Mouse (Mus musculus) hindbrain, embryonic 13.5 days (tissue): ENCODE results near the gene Trip11. TPM values are rescaled to one million over a fixed set of nuclear protein-coding genes. Genes with fewer than 3 reads are reported as not detected.

Experiments used
- ATAC-seq: fragments of 200-750 bp; cut with Nextera tagmentation; 2 replicates; pipeline ENCODE4 v1.8.0; 2017; ENCODE audit warnings: moderate TSS enrichment; ENCODE audit not compliant: low FRiP score
- H3K27ac ChIP-seq: fragments of 300-500 bp; sonication (generic); 2 replicates; pipeline ENCODE4 v1.5.1; 2015; ENCODE audit warnings: inconsistent platforms, mild to moderate bottlenecking, moderate library complexity
- H3K27me3 ChIP-seq: fragments of 300-500 bp; sonication (generic); 2 replicates; pipeline ENCODE4 v1.6.1; 2015; ENCODE audit warnings: mild to moderate bottlenecking, inconsistent platforms
- H3K36me3 ChIP-seq: fragments of 300-500 bp; sonication (generic); 2 replicates; pipeline ENCODE4 v1.6.1; 2015; ENCODE audit warnings: mild to moderate bottlenecking, inconsistent platforms
- H3K4me1 ChIP-seq: fragments of 300-500 bp; sonication (generic); replicated peaks from 2 replicates; pipeline ENCODE4 v1.6.1; 2015; ENCODE audit warnings: inconsistent platforms
- H3K4me2 ChIP-seq: fragments of 300-500 bp; sonication (generic); 2 replicates; pipeline ENCODE4 v1.6.1; 2015; ENCODE audit warnings: inconsistent platforms, mild to moderate bottlenecking, moderate library complexity
- H3K4me3 ChIP-seq: fragments of 300-500 bp; sonication (generic); 2 replicates; pipeline ENCODE4 v1.5.1; 2015; ENCODE audit warnings: mild to moderate bottlenecking, inconsistent platforms
- H3K9ac ChIP-seq: fragments of 300-500 bp; sonication (generic); 2 replicates; pipeline ENCODE4 v1.6.1; 2015; ENCODE audit warnings: mild to moderate bottlenecking, inconsistent platforms
- H3K9me3 ChIP-seq: fragments of 300-500 bp; sonication (generic); 2 replicates; pipeline ENCODE4 v1.6.1; 2016; ENCODE audit warnings: inconsistent platforms
- WGBS: fragments of 180-500 bp; shearing (Covaris S2); methylation state at CpG from one replicate; pipeline ENCODE4 v1.1.7; 2015; 5-methylcytosine and 5-hydroxymethylcytosine counted together
- polyA plus RNA-seq: library from polyadenylated mRNA; unstranded; fragments of >200 nt; fragmentation: Nextera tagmentation; extraction: Ambion mirVana; gene quantifications from 2 replicates; pipeline ENCODE4 v1.2.1, GENCODE M21; 2015

Trip11 gene
- polyA plus RNA-seq, 1 experiment from 2014 or later, result 27.2 TPM

DNA sequence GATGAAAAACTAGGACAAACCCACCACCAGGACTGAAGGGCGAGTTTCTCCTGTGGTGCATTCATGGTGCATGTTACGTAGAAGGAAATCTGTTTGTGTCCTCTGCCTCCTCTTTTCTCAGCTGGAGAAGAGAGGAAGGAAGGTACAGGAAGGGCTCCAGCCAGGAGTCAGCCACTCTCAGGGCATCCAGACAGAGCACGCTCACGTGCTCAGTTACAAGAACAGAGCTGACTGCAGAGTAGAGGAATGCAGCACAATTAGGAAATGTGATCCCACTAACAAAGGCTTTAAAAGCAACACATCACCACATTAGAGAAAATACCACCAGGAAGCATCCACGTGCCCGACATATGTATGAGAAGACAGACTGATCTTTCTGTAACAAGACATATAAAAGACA is 9.2 kb upstream of the Trip11 start:
- ATAC-seq, result no peak
- peaks cover 50% of the 10 kb centered on the region for H3K36me3 ChIP-seq

DNA sequence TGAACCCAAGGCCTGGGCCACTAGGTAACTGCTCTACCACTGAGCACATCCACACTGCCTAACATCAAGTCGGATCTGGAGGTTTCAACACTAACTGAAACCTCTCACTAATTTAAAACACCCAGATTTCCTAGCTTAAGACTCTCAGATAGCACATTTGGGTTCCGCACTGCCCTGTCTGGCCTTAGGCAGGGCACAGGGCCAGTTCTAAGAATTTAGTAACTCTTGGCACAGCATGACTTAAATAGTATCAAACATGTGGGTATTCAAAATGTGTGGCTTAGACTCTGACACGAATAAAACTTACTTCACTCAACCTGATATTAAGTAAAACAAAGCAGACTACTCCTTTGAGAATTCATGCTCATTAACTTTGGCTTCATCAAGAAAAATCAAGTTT is 6.8 kb upstream of the Trip11 start:
- no peak overlapping the region for H3K4me3 ChIP-seq
- peaks cover 28% of the 10 kb centered on the region for H3K36me3 ChIP-seq
- no peak overlapping the region for H3K9ac ChIP-seq
- no peaks in the 10 kb centered on the region for H3K4me1 ChIP-seq
- H3K4me2 ChIP-seq, result no peak overlapping the region
- ATAC-seq, result no peak
- no peaks in the 10 kb centered on the region for H3K27me3 ChIP-seq
- H3K9me3 ChIP-seq, result no peaks in the 10 kb centered on the region
- H3K27ac ChIP-seq, result no peak overlapping the region
- 89% methylated on average over 3 of the region's 3 CpGs for WGBS

More for the DNA sequence above, 9.2 kb upstream of the Trip11 start:
- Histone ChIP-seq H3K4me1 (no peaks in the 10 kb centered on the region), H3K4me2 (no peak overlapping the region), H3K9me3 (no peaks in the 10 kb centered on the region), H3K4me3 (no peak overlapping the region), H3K27me3 (no peaks in the 10 kb centered on the region), H3K27ac (no peak overlapping the region), H3K9ac (no peak overlapping the region)
- 86% methylated on average over 6 of the region's 6 CpGs for WGBS

DNA sequence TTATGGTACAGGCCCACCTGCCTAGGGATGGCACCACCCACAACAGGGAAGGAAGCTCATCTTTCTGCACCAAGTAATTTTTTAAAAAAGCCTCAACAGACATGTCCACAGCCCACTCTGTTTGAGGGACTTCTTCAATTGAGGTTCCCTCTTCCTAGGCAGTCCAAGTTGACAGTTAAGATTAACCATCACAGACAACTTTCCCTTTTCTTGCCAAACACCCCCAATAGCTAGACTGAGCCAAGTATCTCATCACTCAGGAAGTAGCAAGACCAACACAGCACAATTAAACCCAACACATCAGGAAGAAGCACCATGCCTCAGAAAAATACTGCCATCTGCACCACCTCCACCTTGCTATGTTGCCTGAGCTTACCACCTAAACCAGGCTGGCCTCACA is 4.1 kb upstream of the Trip11 start:
- Histone ChIP-seq H3K9ac (no peak overlapping the region), H3K27me3 (no peaks in the 10 kb centered on the region), H3K27ac (no peak overlapping the region), H3K4me1 (peaks cover 7% of the 10 kb centered on the region), H3K4me3 (no peak overlapping the region), H3K36me3 (peaks cover under 1% of the 10 kb centered on the region), H3K9me3 (no peaks in the 10 kb centered on the region), H3K4me2 (no peak overlapping the region)
- ATAC-seq, result no peak

DNA sequence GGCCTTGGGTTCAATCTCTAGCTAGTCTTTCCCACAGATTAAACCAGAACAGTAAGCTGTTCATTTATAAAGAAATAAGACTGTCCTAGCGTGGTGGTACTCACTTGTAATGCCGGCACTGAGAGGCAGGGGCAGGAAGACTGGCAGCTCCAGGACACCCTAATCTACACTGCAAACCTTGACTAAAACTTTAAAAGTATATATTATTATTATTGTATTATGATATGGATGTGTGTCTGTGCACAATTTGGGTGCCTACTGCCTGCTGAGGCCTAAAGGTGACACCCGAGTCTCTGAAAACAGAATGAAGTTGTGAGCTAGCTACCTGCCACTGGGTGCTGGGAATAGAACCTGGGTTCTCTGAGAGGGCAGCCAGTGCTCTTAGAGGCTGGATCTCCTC is 1.7 kb downstream of the Trip11 start:
- Histone ChIP-seq H3K9ac (0 out of 2 replicates have a peak overlapping the region, but pooled peaks have one; percentile 92), H3K4me1 (peaks cover 27% of the 10 kb centered on the region), H3K27ac (no peak overlapping the region), H3K36me3 (peaks cover 18% of the 10 kb centered on the region), H3K4me3 (peak overlapping the region; percentile 90), H3K4me2 (peak overlapping the region; percentile 84), H3K9me3 (no peaks in the 10 kb centered on the region), H3K27me3 (no peaks in the 10 kb centered on the region)
- 88% methylated on average over 3 of the region's 3 CpGs for WGBS
- ATAC-seq, result no peak

DNA sequence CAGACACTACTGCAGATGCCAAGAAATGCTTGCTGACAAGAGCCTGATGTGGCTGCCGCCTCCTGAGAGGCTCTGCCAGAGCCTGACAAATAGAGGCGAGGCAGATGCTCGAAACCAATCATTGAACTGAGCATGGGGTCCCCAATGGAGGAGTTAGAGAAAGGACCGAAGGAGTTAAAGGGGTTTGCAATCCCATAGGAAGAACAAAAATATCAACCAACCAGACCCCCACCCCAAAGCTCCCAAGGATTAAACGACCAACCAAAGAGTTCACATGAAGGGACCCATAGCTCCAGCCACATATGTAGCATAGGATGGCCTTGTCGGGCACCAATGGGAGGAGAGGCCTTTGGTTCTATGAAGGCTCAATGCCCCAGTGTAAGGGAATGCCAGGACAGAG is 2.7 kb downstream of the Trip11 start:
- Histone ChIP-seq H3K4me1 (peaks cover 27% of the 10 kb centered on the region), H3K27ac (no peak overlapping the region), H3K9ac (no peak overlapping the region), H3K9me3 (no peaks in the 10 kb centered on the region), H3K4me3 (no peak overlapping the region), H3K36me3 (peaks cover 19% of the 10 kb centered on the region), H3K27me3 (no peaks in the 10 kb centered on the region), H3K4me2 (no peak overlapping the region)
- no peak for ATAC-seq
- WGBS, result 96% methylated on average over 6 of the region's 6 CpGs

DNA sequence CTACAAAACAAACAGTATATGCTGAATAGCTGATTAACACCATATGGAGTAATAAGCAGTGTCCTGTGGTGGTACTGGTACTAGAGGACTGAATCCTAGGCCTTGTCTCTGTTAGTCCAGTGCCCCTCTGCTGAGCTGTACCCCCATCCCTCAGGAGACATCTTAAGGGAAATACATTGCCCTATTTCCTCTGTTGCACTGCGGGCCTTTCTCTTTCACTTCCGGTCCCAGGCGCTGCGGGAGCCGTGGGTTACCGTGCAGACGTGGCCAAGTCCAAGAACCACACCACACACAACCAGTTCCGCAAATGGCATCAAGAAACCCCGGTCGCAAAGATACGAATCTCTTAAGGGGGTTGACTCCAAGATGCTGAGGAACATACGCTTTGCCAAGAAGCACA is 7.2 kb downstream of the Trip11 start:
- Histone ChIP-seq H3K9me3 (no peaks in the 10 kb centered on the region), H3K4me1 (peaks cover 6% of the 10 kb centered on the region), H3K4me2 (no peak overlapping the region), H3K4me3 (no peak overlapping the region), H3K36me3 (peaks cover 35% of the 10 kb centered on the region), H3K27me3 (no peaks in the 10 kb centered on the region), H3K9ac (no peak overlapping the region), H3K27ac (no peak overlapping the region)
- WGBS, result 96% methylated on average over 12 of the region's 12 CpGs
- no peak for ATAC-seq

DNA sequence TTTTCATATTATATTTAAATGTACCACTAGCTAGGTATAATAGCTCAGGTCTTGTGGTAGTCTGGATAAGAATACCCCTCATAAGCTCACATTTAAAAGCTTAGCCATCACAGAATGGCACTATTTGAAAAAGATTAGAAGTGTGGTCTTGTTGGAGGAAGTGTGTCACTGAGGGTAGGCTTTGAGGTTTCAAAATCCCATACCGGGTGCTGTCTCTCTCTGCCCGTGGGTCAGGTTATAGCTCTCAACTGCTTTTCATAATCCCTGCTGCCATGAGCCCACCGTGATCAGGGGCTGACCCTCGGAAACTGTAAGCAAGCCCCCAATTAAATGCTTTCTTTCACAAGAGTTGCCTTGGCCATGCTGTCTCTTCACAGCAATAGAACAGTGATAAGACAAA is 8.2 kb downstream of the Trip11 start:
- no peaks in the 10 kb centered on the region for H3K9me3 ChIP-seq
- WGBS, result 91% methylated on average over 4 of the region's 4 CpGs
- ATAC-seq, result no peak
- H3K4me3 ChIP-seq, result no peak overlapping the region
- no peaks in the 10 kb centered on the region for H3K4me1 ChIP-seq
- H3K36me3 ChIP-seq, result peaks cover 40% of the 10 kb centered on the region
- H3K9ac ChIP-seq, result no peak overlapping the region
- H3K4me2 ChIP-seq, result no peak overlapping the region
- H3K27ac ChIP-seq, result no peak overlapping the region
- H3K27me3 ChIP-seq, result no peaks in the 10 kb centered on the region

DNA sequence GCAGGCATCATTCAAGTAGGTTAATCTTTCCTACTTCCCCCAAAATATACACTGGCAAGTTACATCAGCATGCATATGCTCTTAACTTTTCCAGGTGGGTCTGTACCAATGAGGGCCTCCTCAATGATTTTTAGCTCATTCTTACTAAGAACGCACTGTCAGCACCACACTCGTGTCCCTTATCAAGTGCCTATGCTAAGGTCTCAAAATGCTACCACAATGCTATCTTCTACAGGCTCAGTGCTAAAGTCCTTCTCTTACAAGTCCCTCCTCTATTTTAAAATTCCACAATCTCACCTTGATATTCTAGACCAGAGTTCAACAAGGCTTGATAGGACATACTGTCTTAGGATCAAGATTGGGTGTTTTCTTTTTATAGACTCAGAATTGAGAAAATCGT is 8.9 kb downstream of the Trip11 start:
- H3K27me3 ChIP-seq, result no peaks in the 10 kb centered on the region
- WGBS, result 96% methylated on average over 3 of the region's 3 CpGs
- no peak for ATAC-seq

DNA sequence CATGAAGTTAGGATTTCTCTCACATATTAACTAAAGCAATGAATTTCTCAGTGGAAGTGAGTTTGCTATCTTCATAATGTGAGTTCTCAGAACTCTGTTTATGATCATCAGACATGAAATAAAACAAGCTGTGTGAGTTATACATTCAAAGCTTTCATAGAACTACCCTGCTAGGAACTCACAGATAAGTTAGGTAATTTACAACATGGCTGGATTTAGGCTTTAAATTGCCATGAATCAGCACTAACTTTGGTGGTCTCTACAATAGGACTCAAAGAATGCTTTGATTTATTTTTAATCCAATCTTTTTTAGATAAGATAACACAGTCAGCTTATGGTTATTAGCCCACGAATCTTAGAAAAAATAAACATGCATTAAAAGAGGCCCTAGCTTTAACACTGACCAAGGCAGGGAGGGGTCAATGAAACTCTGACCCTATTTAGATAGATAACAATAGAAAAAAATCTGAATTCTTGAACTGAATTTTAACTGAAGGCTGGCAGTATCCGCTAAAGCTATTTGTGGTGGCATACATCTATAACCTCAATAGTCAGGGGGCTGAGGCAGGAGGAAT is 13.3 kb downstream of the Trip11 start:
- no peak for ATAC-seq
- Histone ChIP-seq H3K4me3 (no peak overlapping the region), H3K27ac (no peak overlapping the region), H3K36me3 (peaks cover 23% of the 10 kb centered on the region), H3K4me1 (no peaks in the 10 kb centered on the region), H3K4me2 (no peak overlapping the region), H3K27me3 (no peaks in the 10 kb centered on the region), H3K9me3 (no peaks in the 10 kb centered on the region), H3K9ac (no peak overlapping the region)
- 88% methylated on average over 2 of the region's 2 CpGs for WGBS

More for the DNA sequence above, 8.9 kb downstream of the Trip11 start:
- Histone ChIP-seq H3K27ac (no peak overlapping the region), H3K9me3 (no peaks in the 10 kb centered on the region), H3K36me3 (peaks cover 41% of the 10 kb centered on the region), H3K4me1 (no peaks in the 10 kb centered on the region), H3K9ac (no peak overlapping the region), H3K4me3 (no peak overlapping the region), H3K4me2 (no peak overlapping the region)

DNA sequence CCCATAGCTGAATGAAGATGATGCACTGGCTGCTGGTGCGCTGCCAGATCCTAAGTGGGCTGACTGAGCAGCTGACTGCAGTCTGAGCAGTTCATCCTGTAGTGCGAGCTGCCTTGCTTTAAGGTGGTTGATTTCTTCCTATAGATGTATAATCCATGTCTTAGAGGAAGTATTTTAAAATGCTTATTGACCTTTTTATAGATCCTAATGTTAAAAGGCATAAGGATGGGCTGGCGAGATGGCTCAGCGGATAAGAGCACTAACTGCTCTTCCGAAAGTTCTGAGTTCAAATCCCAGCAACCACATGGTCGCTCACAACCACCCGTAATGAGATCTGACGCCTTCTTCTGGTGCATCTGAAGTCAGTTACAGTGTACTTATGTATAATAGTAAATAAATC is 14.1 kb downstream of the Trip11 start:
- H3K9me3 ChIP-seq, result no peaks in the 10 kb centered on the region
- WGBS, result 96% methylated on average over 8 of the region's 8 CpGs
- H3K4me3 ChIP-seq, result no peak overlapping the region

DNA sequence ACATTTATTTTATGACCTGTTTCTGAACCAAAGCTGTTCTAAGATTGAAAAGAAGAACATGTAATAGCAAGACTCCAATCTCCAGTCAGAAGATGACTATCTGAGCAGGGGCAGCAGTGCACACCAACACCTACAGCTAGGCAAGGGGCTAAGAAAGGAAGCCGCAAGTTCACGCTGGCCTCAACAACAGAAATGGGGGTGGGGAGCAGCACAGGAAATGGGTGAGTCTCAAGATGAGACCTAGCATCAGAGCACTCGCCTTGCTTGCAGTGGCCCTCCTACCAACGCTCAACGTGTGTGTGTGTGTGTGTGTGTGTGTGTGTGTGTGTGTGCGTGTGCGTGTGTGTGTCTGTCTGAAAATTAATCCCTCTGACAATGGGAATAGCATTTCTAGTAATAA is 16.0 kb downstream of the Trip11 start:
- Histone ChIP-seq H3K9ac (no peak overlapping the region), H3K27ac (no peak overlapping the region), H3K4me2 (no peak overlapping the region), H3K36me3 (peaks cover 37% of the 10 kb centered on the region), H3K27me3 (no peaks in the 10 kb centered on the region), H3K4me1 (no peaks in the 10 kb centered on the region), H3K4me3 (no peak overlapping the region), H3K9me3 (no peaks in the 10 kb centered on the region)
- ATAC-seq, result no peak
- 85% methylated on average over 7 of the region's 7 CpGs for WGBS

More for the DNA sequence above, 14.1 kb downstream of the Trip11 start:
- Histone ChIP-seq H3K27me3 (no peaks in the 10 kb centered on the region), H3K36me3 (peaks cover 23% of the 10 kb centered on the region), H3K4me2 (no peak overlapping the region), H3K9ac (no peak overlapping the region), H3K27ac (no peak overlapping the region), H3K4me1 (no peaks in the 10 kb centered on the region)
- no peak for ATAC-seq

DNA sequence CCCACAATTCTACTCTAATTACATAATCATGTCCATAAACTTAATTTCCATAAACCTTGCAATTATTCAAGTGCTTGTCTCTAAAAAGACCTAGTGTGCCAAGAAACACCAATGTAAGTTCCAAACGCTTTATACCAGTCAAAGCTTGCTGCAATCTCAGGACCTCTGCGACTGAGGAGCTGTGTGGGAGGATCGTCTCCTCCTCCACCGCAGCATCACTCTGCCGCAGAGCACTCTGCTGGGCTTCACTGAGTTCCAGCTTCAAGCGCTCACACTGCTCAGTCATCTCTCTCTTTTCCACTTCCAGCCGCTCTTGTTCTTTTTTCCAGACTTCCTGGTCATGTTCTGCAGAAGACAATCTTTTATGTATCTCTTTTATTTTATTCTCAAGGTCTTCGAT is 19.8 kb downstream of the Trip11 start:
- Histone ChIP-seq H3K9ac (no peak overlapping the region), H3K9me3 (no peaks in the 10 kb centered on the region), H3K4me3 (no peak overlapping the region), H3K4me2 (no peak overlapping the region), H3K4me1 (no peaks in the 10 kb centered on the region), H3K27ac (no peak overlapping the region), H3K36me3 (peaks cover 47% of the 10 kb centered on the region), H3K27me3 (no peaks in the 10 kb centered on the region)
- WGBS, result 91% methylated on average over 8 of the region's 8 CpGs
- ATAC-seq, result no peak

DNA sequence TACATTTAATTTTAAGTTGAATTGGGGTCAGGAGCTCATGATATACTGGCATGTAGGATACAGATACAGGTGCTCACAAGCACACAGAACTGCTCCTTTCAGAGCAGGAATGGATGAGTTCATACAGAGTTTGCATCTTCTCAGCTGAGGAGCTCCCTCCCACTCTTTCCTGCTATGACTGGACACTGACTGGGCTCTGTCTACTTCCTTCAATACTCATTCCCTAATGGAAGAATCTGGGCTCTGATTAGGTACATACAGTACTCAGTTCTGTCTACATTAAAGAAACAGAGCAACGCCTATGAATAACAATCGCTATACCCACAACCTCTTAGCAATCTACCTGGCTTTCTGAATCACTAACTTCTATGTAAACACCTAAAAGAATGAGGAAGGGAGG is 20.2 kb downstream of the Trip11 start:
- 98% methylated on average over 2 of the region's 2 CpGs for WGBS
- no peak overlapping the region for H3K4me3 ChIP-seq
- no peak overlapping the region for H3K9ac ChIP-seq
- H3K36me3 ChIP-seq, result peaks cover 47% of the 10 kb centered on the region
- no peak overlapping the region for H3K4me2 ChIP-seq
- H3K9me3 ChIP-seq, result no peaks in the 10 kb centered on the region
- no peaks in the 10 kb centered on the region for H3K4me1 ChIP-seq
- H3K27me3 ChIP-seq, result no peaks in the 10 kb centered on the region
- H3K27ac ChIP-seq, result no peak overlapping the region
- ATAC-seq, result no peak
